21 mouse cellular contexts compared by ENCODE assay signal in the genomic region with DNA sequence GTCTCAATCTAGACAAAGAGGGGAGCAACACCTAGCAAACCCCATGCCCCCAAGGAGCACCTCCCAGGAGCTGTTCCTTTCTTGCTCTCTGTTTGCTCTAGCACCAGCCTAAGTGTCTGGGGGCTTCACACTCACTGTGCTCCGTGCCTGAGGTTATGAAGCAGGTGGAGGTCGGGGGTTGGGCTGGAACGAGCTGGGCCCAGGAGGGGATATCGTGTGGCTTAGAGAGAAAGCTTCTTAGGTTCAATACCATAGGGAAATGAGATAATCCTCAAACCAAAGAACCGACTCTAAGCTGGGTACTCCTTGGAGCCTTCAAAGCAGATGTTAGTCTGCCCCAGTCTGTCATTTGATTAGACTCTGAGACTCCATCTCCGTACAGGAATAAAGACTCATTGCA.
DNase-seq lines count a peak whose midpoint lies in the region; ATAC-seq and TF ChIP-seq lines count a peak whose summit lies in the region.
"Had no signal": no experiment of that assay in that cellular context is flagged by ENCODE, and none has a peak within 500 bp of the region (broad histone marks: within the 10 kb centered on the region; RNA-seq: fewer than 3 reads in every experiment).

No protein-coding gene starts in this region.

- H3K9ac ChIP-seq in midbrain, embryonic 12.5 days (replicated peaks): no peak overlapping the region
- H3K9ac ChIP-seq: forebrain, embryonic 12.5 days; forebrain, postnatal 0 days; heart, embryonic 12.5 days; hindbrain, embryonic 14.5 days had no signal

- H3K4me2 ChIP-seq in midbrain, embryonic 12.5 days (replicated peaks): no peak overlapping the region
- H3K4me2 ChIP-seq: forebrain, embryonic 12.5 days; heart, embryonic 12.5 days; hindbrain, embryonic 14.5 days had no signal

- DNase-seq in embryo, embryonic 10 days (ENCODE audit: low spot score): peak; percentile 7
- no peak for DNase-seq in embryo, embryonic 10.5 days (ENCODE audit: low spot score)
- peak; percentile 57 for DNase-seq in brain, embryonic 14.5 days (ENCODE audit: low read depth)
- DNase-seq in retina, embryonic 14.5 days (ENCODE audit: low spot score): peak; percentile 44
- no peak for DNase-seq in Muller cell, postnatal 12 days (ENCODE audit: inconsistent ontology term)
- no peak for DNase-seq in layer of hippocampus, adult 18-20 months (ENCODE audit: low spot score in 2 of 2)
- no peak for DNase-seq in left cerebral cortex, postnatal 14 days (ENCODE audit: low spot score in 2 of 2)
- DNase-seq: adrenal gland, postnatal 10 days; B cell, adult 2 months; cerebellum, adult 11-12 months; cerebellum, postnatal 10 days; forebrain, postnatal 0 days; gastrocnemius, adult 2 months; gastrocnemius, postnatal 25 days had no signal

- H3K9me3 ChIP-seq in midbrain, embryonic 12.5 days: no peaks in the 10 kb centered on the region
- H3K9me3 ChIP-seq: forebrain, embryonic 12.5 days; G1E; heart, embryonic 12.5 days; hindbrain, embryonic 10.5 days had no signal

- ATAC-seq in midbrain, embryonic 12.5 days (ENCODE audit: low FRiP score, low read depth): peak; percentile 65; the same call in 1 of the 2 replicates
- ATAC-seq: CD4-positive, CD25-positive, alpha-beta regulatory T cell, adult 4 months; forebrain, postnatal 0 days had no signal

- no peaks in the 10 kb centered on the region for H3K36me3 ChIP-seq in midbrain, embryonic 12.5 days
- H3K36me3 ChIP-seq: forebrain, embryonic 12.5 days; heart, embryonic 12.5 days; hindbrain, embryonic 10.5 days had no signal

- 0 out of 2 replicates have a peak, but pooled peaks cover 6% of the 10 kb centered on the region for H3K4me1 ChIP-seq in midbrain, embryonic 12.5 days
- H3K4me1 ChIP-seq: heart, embryonic 12.5 days had no signal

- no peak for TF ChIP-seq POLR2A in brain, embryonic 14.5 days (IDR thresholded peaks at IDR 0.05; ENCODE audit: borderline replicate concordance, extremely low read depth, insufficient read depth, insufficient read length, poor library complexity, severe bottlenecking)

- peak overlapping the region; percentile 4 for H3K27ac ChIP-seq in midbrain, embryonic 12.5 days (replicated peaks)
- H3K27ac ChIP-seq: forebrain, embryonic 12.5 days; gastrocnemius, adult 2 months; hindbrain, embryonic 10.5 days; hindbrain, embryonic 14.5 days had no signal

- 6% methylated on average over 6 of the region's 6 CpGs for WGBS in midbrain, embryonic 12.5 days

- TF ChIP-seq CTCF in brain, embryonic 14.5 days (IDR thresholded peaks at IDR 0.05; ENCODE audit: borderline replicate concordance, extremely low read depth, insufficient read depth, insufficient read length): no peak

- no peak overlapping the region for H3K4me3 ChIP-seq in midbrain, embryonic 12.5 days
- H3K4me3 ChIP-seq: forebrain, embryonic 12.5 days; gastrocnemius, adult 2 months; heart, embryonic 12.5 days; hindbrain, embryonic 10.5 days had no signal

- no peaks in the 10 kb centered on the region for H3K27me3 ChIP-seq in midbrain, embryonic 12.5 days
- H3K27me3 ChIP-seq: forebrain, embryonic 12.5 days; heart, embryonic 12.5 days had no signal

- intact Hi-C loops in left cerebral cortex, postnatal 14 days (cut with DNase I): no loop called here

Comparison
In these comparisons a context has a peak if more than half of its experiments do, and no peak if none do; other contexts are left out.
1. DNase-seq: peak in embryo, embryonic 10 days (single experiment), brain, embryonic 14.5 days (single experiment) and retina, embryonic 14.5 days (single experiment); none in embryo, embryonic 10.5 days (single experiment), Muller cell, postnatal 12 days (single experiment), layer of hippocampus, adult 18-20 months (0 of 2) and left cerebral cortex, postnatal 14 days (0 of 2).